Mouse (Mus musculus) embryo, embryonic 11 days (tissue): ENCODE measurements at regions not wholly inside any gene's neighbourhood (a gene's known extent, or its start where the extent isn't known, plus 50 kb on each side); places are given as distances from the start of the nearest gene placed in this dataset.
A peak's percentile ranks its signal among the peaks of the same experiment; 100 is the strongest.
"Not testable (repeated sequence)": the region's sequence is repeated elsewhere in the genome, so short reads cannot be mapped to it uniquely, and the experiment has no call there.

ENCODE experiments used
- DNase-seq: peaks from one replicate; pipeline ENCODE4 v3.0.0-alpha.2; 2015

DNA sequence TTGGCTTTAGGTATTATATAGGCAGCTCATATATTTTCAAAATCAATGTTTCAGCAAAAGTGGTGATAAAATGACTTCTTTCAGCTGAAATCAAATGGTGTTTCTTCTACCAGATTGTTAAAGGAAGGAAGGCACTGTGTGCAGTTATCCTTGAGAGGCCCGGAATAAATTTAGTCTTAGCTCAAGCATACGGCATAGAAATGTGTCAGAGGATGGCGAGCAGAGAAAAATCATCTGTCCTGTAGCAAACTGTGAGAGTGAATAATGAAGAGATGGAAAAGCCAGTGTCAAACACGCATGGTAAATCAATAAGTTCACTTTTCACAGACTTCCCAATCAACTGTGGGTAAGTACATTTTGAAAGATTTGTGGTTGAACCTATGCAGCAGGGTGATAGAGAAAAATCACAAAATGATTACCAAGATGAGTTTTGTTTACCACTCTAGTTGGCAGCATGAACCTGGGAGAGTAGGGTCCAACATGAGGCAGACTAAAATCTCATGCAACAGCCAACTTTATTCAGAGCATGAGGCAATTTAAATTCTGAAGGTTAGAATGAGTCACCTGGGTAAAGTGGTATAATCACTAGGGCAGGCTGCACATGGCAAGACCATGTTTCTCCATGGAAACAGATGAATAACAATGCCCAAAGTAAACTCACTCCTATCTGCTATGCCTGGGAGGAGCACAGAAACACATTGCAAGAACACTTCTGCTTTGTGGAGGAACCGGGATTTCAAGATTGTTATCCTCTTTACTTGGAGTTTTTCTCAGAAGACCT lies 55.7 kb downstream of the AI429214 start:
- DNase-seq: no peak

- DNase-seq: no peak
These were observed 56.7 kb downstream of the AI429214 start for GRCm38 (mm10) chr8:37049969-37050683.

GRCm38 (mm10) chr8:37050684-37051028 lies 57.3 kb downstream of the AI429214 start:
- DNase-seq: no peak

- no peak for DNase-seq
These were observed 63.0 kb downstream of the AI429214 start for GRCm38 (mm10) chr8:37056376-37056775.

DNA sequence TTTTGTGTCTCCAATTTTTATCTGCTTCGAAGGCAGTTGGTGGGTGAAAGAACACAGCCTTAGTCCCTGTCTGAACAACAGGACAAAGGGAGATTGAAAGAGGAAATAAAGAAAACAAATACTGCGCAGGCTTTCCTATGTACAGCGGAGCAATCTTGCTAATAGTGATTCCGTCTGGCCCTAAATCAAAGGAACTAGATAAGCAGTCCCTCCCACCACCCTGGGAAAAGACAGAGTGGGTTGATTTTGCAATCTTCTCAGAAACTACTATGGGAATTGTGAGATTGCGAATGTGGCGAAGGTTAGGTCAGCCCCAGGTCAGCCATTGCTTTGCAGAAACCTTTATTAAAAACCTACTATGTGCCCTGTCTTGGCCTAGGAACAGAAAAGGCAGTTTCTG lies 65.0 kb downstream of the AI429214 start:
- DNase-seq: no peak

- peak; percentile 90 for DNase-seq
These were observed 68.9 kb downstream of the AI429214 start for GRCm38 (mm10) chr8:37062012-37062944.

DNA sequence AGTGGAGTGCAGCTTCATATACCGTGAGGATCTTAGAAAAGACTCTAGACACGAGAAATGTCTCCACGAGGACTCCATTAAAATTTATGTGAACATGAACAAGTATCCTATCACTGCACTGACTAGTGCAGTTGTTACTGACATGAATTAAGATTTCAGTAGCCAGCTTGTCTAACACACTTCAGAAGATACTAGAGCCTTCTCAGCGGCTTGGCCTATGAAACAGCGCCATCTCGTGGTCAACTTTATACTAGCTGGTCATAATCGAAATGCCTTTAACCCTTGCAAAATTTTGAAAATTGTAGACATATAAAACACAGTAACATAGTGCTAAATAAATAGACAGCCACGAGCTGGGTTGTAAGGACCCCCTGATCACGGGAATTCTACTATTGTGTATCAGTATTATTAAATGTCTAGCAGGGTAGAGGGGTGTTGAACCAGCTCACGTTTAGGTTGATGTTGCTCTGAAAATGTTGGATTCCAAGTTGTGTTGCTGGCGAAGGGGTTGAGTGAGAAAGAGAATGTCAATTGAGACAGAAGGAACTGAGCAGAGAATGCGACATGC lies 70.4 kb downstream of the AI429214 start:
- DNase-seq: peak; percentile 80

GRCm38 (mm10) chr8:37072905-37073304 lies 79.5 kb downstream of the AI429214 start:
- DNase-seq: peak; percentile 19

DNA sequence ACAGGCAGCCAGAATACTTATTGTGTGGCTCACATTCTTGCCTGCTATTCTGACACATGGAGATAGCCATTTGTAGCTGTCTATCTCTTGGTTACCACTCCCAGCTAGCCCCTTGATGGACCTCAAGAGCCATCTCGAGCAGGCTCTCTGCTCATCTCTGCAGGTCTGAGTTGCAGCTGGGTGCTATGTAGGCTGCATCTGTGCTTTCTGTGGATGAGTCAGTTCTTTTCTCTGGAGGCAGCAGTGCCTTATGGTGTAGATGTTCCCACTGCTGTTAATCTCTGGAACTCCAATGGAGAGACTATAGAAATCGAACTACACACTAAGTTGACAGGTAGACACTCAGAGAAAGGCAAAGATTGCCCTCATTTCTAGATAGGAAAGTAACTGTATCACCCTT lies 106.3 kb downstream of the AI429214 start:
- DNase-seq: no peak

DNA sequence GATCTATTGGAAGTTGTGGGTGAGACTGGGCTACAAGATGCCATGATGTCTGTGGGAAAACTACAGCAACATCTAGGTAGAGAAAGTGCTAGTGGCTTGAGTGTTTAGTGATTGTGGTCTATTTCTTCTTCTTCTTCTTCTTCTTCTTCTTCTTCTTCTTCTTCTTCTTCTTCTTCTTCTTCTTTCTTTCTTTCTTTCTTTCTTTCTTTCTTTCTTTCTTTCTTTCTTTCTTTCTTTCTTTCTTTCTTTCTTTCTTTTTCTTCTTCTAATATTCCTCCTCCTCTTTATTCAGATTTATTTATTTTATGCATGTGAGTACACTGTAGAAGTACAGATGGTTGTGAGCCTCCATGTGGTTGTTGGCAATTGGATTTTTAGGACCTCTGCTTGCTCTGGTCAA lies 119.0 kb downstream of the AI429214 start:
- not testable (repeated sequence) for DNase-seq

DNA sequence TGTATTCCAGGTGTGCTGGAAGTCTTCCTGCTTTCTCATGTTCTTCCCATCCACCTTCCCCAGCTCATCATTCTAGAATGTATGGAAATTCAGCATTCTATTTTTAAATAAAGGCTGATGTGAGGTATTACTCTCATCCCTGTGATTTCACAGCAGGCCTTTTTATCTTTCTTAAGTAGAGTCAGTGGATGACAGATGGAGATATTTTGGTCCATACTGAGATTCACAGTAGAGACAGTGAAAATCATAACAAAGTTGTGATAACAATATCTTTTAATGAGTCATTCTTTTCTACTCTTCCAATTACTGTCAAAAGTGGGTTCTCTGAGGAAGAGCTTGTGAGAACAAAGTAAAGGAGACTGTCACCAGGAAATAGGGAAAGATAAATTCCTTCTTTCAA lies 132.4 kb downstream of the AI429214 start:
- no peak for DNase-seq

DNA sequence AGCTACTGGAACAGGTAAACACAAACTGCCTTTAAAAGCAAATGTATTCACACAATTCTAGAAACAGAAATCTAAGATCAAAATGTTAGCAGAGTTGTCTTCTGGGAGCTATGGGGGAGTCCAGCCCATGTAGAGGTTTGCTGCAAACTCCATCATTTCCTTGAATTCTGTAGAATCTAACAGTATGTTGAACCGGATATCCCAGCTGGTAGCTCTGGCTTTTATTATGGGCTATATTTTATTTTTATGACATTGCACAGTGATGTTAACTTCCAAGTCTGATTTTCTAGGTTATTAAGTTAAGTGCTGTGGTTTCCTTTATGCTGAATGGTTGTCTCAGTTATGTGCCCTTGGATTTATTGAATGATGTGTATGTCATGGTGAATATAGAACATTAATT lies 136.3 kb downstream of the AI429214 start:
- DNase-seq: no peak

DNA sequence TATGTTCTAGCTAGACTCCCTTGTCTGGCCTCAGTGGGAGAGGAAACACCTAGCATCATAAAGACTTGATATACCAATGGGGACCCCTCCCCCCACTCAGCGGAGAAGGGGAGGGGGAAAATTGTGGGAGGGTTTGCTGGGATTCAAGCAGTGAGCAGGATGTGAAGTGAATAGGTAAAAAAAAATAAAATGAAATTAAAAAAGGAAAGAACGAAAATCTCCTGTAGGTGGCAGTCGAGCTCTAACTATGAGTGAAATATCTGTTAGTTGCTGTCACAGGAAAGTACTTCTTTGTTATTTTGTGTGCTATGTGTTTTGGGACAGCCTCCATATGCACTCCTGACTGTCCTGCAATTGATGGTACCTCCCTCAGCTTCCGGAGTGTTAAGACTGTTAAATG lies 138.6 kb downstream of the AI429214 start:
- peak; percentile 64 for DNase-seq

DNA sequence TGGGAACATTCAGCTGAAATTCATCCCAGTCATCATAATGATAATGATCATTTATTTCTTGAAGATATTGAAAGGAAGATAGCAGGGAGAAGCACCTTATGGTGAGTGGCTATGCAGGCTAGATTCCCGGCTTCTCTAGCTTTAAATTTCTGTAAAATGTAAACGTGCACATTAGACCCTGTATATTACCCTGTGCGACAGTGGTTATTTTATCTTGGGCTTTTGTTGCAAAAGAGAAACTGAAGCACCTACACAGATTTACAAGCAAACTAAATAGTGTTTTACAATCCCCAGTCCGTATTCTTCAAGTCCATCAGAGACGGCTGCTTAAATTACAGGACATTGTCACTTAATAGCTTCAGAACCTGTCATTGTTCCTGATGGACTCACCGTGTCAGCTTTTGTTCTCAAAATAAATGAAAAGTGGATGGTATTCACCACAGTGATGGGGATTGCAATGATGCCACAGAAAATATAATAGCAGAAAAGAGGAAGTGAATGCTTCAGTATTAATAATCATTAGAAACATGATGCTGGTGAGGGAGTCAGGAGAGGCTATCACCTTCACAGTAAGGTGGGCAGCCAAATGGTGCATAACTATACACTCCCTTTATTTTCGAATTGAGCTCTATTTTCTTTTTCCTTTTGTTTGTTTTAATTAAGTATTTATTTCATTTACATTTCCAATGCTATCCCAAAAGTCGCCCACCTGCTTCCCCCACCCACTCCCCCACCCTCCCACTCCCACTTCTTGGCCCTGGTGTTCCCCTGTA lies 141.0 kb downstream of the AI429214 start:
- DNase-seq: no peak

GRCm38 (mm10) chr8:37150286-37150685 lies 156.9 kb downstream of the AI429214 start:
- DNase-seq: no peak

DNA sequence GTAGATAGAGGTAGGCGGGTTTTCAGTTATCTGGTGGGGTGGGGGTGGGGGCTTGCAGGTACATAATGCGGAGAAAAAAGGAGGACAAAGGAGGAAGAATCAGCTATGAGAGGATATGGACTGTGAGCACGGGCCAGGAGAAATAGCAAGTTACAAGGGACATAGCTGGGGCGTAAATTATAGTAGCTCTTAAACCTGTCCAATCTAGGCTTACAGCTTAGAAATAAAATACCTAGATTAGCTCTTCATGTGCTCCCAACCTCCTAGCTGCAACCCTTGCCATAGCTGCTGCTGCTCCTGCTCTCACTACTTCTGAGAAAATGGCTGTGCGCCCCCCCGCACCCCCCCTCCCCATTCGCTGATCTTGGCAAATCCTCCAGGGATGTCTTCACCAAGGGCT lies 161.0 kb downstream of the AI429214 start:
- no peak for DNase-seq

DNA sequence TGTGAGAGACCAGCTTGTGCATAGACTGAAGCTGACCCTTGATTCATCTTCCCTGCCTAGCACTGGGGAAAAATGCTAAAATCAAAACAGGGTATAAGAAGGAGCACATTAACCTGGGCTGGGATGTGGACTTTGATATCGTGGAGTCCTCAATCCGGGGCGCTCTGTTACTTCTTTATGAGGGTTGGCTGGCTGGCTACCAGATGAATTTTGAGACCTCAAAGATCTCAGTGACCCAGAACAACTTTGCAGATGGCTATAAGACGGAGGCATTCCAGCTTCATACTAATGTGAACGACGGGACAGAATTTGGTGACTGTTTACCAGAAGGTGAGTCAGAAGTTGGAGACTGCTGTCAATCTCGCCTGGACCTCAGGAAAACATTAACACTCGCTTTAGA lies 161.5 kb downstream of the AI429214 start:
- no peak for DNase-seq

DNA sequence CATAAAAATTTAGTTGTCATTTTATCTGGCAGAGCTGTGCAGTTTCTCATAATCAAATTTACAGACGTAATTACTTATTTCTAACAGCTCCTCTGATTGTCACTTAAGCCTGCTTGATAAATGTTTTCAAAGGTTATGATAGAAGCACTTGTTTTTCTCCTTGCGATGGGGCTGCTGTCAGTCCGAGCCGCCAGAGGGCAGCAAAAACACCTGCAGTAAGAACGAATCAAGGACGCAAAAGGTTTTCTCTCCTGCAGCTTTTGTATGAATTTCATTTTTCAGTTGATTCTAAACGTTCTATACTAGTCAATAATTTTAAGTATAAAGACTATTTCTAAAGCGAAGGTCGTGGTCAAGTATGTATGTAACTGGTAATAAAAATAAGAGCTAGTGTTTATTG lies 166.1 kb downstream of the AI429214 start:
- DNase-seq: peak; percentile 81

GRCm38 (mm10) chr8:37196859-37197258 lies 203.5 kb downstream of the AI429214 start:
- peak; percentile 2 for DNase-seq

GRCm38 (mm10) chr8:37215894-37216293 lies 222.5 kb downstream of the AI429214 start:
- DNase-seq: no peak

GRCm38 (mm10) chr8:37227091-37227490 lies 233.7 kb downstream of the AI429214 start:
- no peak for DNase-seq

DNA sequence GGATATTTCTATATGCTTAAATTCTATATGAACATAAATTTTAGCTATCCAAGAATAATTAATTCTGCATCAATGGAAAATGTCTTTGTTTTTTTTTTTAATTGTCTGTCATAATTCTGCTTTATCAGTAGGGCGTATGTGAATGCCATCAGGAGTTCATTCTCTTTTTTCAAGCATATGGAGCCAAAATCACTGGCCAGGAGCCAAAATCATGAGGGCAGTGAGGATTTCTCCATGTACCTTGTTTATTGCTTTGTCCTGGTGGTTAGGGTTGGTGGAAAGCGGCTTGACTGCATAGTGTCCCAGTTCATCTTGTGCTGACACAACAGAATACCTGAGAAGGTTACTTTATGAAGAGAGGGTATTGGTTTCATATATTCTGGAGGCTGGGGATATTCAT lies 243.9 kb downstream of the AI429214 start:
- DNase-seq: no peak
